Mouse (Mus musculus): ENCODE data around the gene Agpat2.

Agpat2 gene

GRCm38 (mm10) chr2:26594934-26595724, 9.1 kb downstream of the Agpat2 start:
- no peak for DNase-seq

- no peak for DNase-seq
Observed at GRCm38 (mm10) chr2:26594461-26594933, 9.7 kb downstream of the Agpat2 start.

DNA sequence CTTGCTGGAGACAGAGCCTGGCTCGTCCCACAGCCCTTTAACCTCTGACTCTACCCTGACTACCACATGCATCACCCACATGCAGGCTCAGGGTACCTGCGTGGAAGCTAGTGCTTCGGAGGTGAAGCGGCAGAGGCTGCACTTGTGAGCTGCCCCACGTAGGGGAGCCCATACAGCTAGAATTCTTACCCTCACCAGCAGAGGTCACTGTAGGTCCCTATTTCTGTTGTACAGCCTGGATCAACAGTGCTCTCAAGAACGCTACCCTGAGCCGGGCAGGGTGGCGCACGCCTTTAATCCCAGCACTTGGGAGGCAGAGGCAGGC, 10.2 kb downstream of the Agpat2 start:
- DNase-seq = no peak

GRCm38 (mm10) chr2:26593211-26594021, 10.8 kb downstream of the Agpat2 start:
- no peak for DNase-seq

DNA sequence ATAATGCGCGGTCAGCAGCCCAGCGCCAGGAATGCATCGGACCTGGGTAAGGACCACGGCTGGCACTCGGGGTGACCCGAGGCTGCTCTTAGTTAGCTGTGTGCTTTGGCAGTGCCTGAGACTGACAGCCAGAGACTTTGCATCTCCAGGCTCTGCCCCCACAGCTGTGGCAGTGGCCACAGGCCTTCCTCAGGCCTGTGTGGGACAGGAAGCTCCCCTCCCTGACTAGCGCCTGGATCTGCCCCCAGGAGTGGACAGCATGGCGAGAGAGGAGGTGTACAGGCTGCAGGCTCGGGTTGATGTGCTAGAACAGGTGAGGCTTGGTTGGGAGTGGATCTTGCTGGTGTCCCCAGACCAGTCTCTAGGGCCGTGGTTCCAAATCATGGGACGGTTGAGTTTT, 12.8 kb downstream of the Agpat2 start:
- DNase-seq = no peak

DNA sequence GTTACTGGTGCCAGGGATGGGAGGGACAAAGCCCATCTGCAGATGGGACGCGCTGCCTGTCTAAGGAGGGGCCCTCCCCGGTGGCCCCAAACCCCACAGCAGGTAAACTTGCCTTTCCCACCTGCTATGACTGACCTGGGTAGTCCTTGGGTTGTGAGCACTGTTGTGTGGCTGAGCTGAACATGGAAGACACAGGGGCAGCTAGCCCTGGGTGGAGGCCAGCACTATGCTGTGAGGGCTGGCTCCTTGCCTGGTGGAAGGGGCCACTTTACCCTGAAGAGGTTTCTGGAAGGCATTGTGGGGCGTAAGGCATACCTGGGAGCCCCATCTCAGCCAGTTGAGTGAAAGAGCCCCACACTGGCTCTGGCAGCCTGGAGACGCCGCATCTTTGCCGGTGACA, 13.3 kb downstream of the Agpat2 start:
- DNase-seq = no peak

GRCm38 (mm10) chr2:26590282-26590681, 13.9 kb downstream of the Agpat2 start:
- DNase-seq = no peak

GRCm38 (mm10) chr2:26589284-26589683, 14.9 kb downstream of the Agpat2 start:
- no peak for DNase-seq

GRCm38 (mm10) chr2:26588573-26588972, 15.6 kb downstream of the Agpat2 start:
- no peak for DNase-seq

- DNase-seq = no peak
Observed at GRCm38 (mm10) chr2:26587044-26587405, 17.2 kb downstream of the Agpat2 start.

- DNase-seq = peak; percentile 68
Observed at GRCm38 (mm10) chr2:26586294-26587043, 17.7 kb downstream of the Agpat2 start, which contains the start of gene Gm20532. Gene Gm20532, plus strand, starts transcription at chr2:26586639.

DNA sequence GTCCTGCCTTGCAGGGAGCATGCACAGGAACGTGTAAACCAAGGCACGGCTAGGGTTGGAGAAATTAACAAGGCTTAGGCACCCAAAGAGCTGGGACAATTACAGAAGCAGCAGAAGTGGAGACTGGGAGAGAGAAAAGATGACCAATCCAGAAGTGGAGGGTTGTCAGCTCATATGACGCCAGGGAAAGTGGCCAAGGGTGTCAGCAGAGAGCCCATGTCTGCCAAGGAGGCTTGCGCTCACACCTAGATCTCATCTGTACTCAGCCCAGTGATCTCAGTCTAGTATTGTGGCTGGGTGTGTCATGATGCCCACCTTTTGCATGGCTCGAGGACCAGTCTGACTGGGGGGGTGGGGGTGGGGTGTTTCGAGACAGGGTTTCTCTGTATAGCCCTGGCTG, 18.5 kb downstream of the Agpat2 start:
- DNase-seq = no peak

GRCm38 (mm10) chr2:26583640-26584039, 20.6 kb downstream of the Agpat2 start:
- no peak for DNase-seq

DNA sequence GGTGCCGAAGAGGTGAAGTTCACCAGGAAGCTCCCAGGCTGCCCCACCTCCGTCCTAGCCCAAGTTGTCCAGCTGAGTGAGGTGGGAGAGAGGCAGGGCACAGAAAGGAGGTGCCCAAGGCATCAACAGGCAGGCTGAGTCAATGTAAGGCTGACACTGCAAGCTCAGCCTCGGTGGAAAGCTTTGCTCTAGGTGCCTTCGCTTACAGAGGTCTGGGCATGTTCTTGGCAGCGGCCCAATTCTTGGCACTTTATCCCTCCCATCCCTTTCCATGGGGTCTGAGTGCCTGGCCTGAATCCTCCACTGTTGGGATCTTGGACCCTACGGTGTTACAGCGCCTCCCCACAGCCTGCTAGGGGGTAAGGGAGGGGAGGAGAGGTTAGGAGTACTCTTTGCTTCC, 21.5 kb downstream of the Agpat2 start:
- no peak for DNase-seq

- DNase-seq = no peak
Observed at GRCm38 (mm10) chr2:26582203-26582602, 22.0 kb downstream of the Agpat2 start.

DNA sequence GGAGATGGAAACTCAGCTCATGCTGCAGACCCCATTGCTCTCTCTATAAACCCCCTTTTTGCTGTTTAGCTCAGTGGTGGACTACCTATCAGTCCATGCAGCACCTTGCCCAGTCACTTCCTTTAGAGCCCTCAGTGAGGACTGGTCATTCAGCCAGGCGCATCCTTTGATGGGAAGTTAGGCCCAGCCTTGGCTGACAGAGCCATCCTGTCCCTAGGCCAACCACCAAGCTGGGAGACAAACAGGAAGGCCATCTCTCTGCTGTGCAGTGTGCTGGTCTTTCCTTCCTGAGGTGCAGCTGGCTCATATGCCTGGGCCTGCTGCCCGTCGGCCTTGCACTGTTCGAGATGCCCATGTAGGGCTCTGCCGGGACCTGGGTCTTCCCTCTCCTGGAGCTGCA, 23.5 kb downstream of the Agpat2 start:
- DNase-seq = no peak

- DNase-seq = no peak
Observed at GRCm38 (mm10) chr2:26579714-26580113, 24.5 kb downstream of the Agpat2 start, which contains the start of gene Egfl7. Gene Egfl7, plus strand, starts transcription at chr2:26580014.

DNA sequence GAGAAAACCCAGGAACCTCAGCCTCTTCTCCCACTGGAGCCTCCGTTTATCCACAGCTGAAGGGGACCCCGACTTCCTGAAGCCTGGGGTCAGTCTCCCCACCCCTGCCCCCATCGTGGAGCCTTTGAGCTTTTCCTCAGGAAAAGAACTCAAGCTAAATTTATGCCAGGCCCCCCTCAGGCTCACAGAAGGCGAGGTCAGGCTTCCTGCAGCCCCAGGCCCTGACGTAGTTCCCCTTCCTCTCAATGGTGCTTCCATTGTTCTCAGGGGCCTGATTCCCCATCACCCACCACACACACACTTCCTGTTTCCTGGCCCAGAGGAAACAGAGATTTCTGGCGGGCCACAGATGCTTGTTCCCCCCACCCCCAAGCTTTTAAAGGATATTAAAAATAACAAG, 25.8 kb downstream of the Agpat2 start:
- DNase-seq = no peak

DNA sequence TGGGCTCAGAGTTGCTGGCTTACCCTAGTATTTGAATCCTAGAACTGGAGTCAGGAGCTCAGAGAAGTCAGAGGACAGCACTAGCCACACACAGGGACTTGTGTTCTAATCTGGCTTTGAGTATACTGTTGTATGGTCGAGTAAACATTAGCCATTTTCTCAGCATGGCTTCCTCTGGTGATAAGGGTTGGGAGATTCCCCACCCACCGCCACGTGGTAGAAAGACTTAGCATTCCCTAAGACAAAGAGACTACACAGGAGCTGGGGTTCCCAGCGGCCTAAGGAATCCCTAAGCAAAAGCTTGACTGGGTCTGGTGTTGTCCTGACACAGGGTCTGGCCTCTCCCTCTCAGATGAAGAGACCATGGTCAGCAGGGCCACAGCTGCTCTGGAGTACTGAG, 27.8 kb downstream of the Agpat2 start:
- DNase-seq = no peak

DNA sequence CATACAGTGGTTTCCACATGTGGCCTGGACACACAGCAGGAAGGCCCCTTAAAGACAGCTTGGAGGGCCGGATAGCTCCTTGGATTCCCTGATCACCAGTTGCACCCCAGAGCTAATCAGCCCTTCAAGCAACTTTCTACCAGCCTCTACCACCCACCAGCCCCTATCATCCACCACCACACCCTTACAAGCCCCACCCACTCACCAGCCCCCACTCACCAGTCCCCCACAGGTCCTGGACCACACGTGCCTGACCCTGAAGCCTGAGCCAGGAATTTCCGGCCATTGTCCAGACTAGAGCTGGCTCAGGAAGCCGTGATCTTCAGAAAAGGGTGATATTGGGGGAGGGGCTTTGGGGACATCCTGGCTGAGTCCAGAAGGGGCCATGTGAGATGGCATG, 28.4 kb downstream of the Agpat2 start:
- DNase-seq = no peak

- no peak for DNase-seq
Observed at GRCm38 (mm10) chr2:26575378-26575777, 28.8 kb downstream of the Agpat2 start.

- no peak for DNase-seq
Observed at GRCm38 (mm10) chr2:26574862-26575261, 29.4 kb downstream of the Agpat2 start.

DNA sequence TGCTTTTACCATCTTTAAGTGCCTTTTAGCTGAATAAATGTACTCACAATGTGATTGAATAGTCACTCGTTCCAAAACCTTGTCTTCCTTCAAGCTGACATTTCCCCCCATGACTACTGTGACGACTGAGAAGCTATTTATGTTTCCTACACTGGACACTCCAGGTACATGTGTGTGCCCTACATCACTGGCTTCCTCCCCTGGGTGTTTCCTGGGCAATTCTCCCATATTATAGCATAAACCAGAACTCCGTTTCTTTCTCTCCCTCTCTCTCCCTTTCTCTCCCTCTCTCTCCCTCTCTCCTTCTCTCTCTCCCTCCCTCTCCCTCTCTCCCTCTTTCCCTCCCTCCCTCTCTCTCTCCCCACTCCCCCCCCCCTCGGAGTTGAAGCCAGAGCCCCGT, 30.4 kb downstream of the Agpat2 start:
- no peak for DNase-seq

All from right cerebral cortex, postnatal 14 days (tissue).